Mouse (Mus musculus): ENCODE measurements around the gene Cd59a. TPM values are rescaled to one million over a fixed set of nuclear protein-coding genes. Genes with fewer than 3 reads are reported as not detected.
"Not testable (repeated sequence)": the region's sequence is repeated elsewhere in the genome, so short reads cannot be mapped to it uniquely, and the experiment has no call there.

Cd59a gene
- polyA plus RNA-seq, 1 experiment from 2014 or later = 38.2 TPM

GRCm38 (mm10) chr2:104069704-104070185, 25.9 kb upstream of the Cd59a start, which contains the start of gene Cd59b:
TSS of gene Cd59b (plus strand) at chr2:104069849.
- peak within 1 kb of the TSS; percentile 40 for H3K4me3 ChIP-seq (ENCODE audit: low read length)
- no peaks in the 10 kb centered on the region for H3K27me3 ChIP-seq (ENCODE audit: control insufficient read depth, insufficient read depth, low read length)
- peak within 1 kb of the TSS; percentile 11; the same call in 1 of the 2 replicates for H3K27ac ChIP-seq (ENCODE audit: low read depth, low read length)
- no peaks in the 10 kb centered on the region for H3K9me3 ChIP-seq (ENCODE audit: control insufficient read depth, low read length)
- H3K4me1 ChIP-seq (ENCODE audit: control insufficient read depth, insufficient read depth, low read length) = no peaks in the 10 kb centered on the region
- peak within 1 kb of the TSS; percentile 31; the same call in 1 of the 2 replicates for H3K9ac ChIP-seq (ENCODE audit: low read depth, low read length)
- H3K36me3 ChIP-seq (ENCODE audit: control insufficient read depth, insufficient read depth, low read length) = no peaks in the 10 kb centered on the region
- 5% methylated on average over 13 of the region's 13 CpGs for WGBS
- ATAC-seq (ENCODE audit: low FRiP score, low TSS enrichment) = peak; percentile 93
- H3K4me2 ChIP-seq (replicated peaks; ENCODE audit: low read depth, low read length) = peak within 1 kb of the TSS; percentile 56

DNA sequence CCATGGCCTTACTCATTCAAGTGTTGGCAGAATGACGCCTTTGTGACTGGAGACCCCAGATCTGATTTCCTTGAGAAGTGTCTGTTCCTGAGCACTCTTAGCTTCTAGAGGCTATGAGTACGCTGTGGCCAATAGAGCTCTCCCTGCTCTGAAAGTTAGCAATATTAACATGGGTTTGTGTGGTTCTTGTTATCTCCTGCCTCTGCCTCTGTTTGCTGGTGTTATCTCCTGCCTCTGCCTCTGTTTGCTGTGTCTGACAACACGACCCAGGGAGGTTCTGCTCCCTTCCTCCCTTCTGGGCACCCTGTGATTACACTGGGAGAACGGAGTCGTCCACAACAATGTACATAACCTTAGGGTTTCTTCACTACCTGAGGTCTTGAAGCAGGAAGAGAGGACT, 17.3 kb upstream of the Cd59a start:
- not testable (repeated sequence) for H3K27me3 ChIP-seq (ENCODE audit: control insufficient read depth, insufficient read depth, low read length); H3K4me2 ChIP-seq (replicated peaks; ENCODE audit: low read depth, low read length); H3K9ac ChIP-seq (ENCODE audit: low read depth, low read length); H3K9me3 ChIP-seq (ENCODE audit: control insufficient read depth, low read length); H3K36me3 ChIP-seq (ENCODE audit: control insufficient read depth, insufficient read depth, low read length); H3K4me3 ChIP-seq (ENCODE audit: low read length); H3K27ac ChIP-seq (ENCODE audit: low read depth, low read length); ATAC-seq (ENCODE audit: low FRiP score, low TSS enrichment); H3K4me1 ChIP-seq (ENCODE audit: control insufficient read depth, insufficient read depth, low read length)
- WGBS = 68% methylated on average over 4 of the region's 5 CpGs

DNA sequence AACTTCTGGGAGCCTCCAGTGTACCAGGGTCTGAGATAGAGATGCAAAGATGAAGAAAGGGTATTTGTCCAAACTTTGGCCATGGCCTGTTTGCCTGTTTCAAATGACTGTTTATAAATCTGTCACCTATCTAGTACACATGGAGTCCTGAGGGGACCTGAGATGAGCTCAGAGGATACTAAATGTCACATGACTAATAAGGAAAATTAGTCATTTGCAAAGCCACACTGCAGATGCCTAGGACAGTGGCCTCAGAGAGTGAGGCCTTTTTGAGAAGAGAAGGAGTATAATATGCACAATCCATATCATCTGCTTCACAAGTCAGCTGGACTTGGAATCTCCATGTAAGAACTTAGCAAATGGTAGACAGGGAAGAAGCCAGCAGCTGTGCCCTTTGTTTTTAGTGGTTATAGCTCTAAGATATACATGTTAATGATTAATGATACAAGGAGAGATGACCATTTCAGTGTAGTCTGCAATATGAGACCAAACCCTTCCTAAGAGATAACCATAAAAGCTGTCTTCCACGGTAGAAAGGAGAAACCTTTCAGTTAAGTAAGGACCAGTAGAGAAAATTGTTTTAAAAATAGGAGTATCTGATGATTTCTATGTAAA, 14.1 kb upstream of the Cd59a start:
- H3K4me3 ChIP-seq (ENCODE audit: low read length); H3K9me3 ChIP-seq (ENCODE audit: control insufficient read depth, low read length); H3K9ac ChIP-seq (ENCODE audit: low read depth, low read length); H3K27ac ChIP-seq (ENCODE audit: low read depth, low read length); H3K27me3 ChIP-seq (ENCODE audit: control insufficient read depth, insufficient read depth, low read length); H3K4me2 ChIP-seq (replicated peaks; ENCODE audit: low read depth, low read length); H3K36me3 ChIP-seq (ENCODE audit: control insufficient read depth, insufficient read depth, low read length); ATAC-seq (ENCODE audit: low FRiP score, low TSS enrichment); H3K4me1 ChIP-seq (ENCODE audit: control insufficient read depth, insufficient read depth, low read length): not testable (repeated sequence)
- WGBS = no CpG with 5 or more reads among the region's 1 CpGs

GRCm38 (mm10) chr2:104082474-104082873, 13.1 kb upstream of the Cd59a start:
- Histone ChIP-seq H3K4me1 (ENCODE audit: control insufficient read depth, insufficient read depth, low read length) (no peaks in the 10 kb centered on the region), H3K4me3 (ENCODE audit: low read length) (no peak overlapping the region), H3K27ac (ENCODE audit: low read depth, low read length) (no peak overlapping the region), H3K9me3 (ENCODE audit: control insufficient read depth, low read length) (no peaks in the 10 kb centered on the region), H3K27me3 (ENCODE audit: control insufficient read depth, insufficient read depth, low read length) (no peaks in the 10 kb centered on the region), H3K36me3 (ENCODE audit: control insufficient read depth, insufficient read depth, low read length) (no peaks in the 10 kb centered on the region), H3K4me2 (replicated peaks; ENCODE audit: low read depth, low read length) (no peak overlapping the region), H3K9ac (ENCODE audit: low read depth, low read length) (no peak overlapping the region)
- no peak for ATAC-seq (ENCODE audit: low FRiP score, low TSS enrichment)

DNA sequence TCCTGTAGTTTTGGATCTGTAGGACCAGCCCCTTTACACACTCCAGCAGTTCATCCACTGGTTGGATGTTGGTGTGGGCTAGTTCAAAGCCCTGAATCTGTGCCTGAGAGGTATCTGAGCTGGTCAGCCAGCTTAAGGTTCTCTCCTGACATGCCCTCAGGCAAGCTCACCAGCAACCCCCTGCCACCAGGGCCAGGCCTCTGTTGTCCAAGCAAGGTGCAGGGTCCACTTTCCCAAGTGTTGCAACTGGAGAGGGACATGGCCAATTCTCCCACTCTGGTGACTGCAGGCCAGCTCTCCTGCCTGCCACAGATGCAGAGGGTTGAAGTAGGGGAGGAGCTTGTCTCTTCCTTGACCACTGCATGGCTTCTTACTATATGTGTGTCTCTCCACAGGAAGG, 11.6 kb upstream of the Cd59a start:
- not testable (repeated sequence) for H3K4me3 ChIP-seq (ENCODE audit: low read length); H3K27me3 ChIP-seq (ENCODE audit: control insufficient read depth, insufficient read depth, low read length); H3K36me3 ChIP-seq (ENCODE audit: control insufficient read depth, insufficient read depth, low read length); H3K4me1 ChIP-seq (ENCODE audit: control insufficient read depth, insufficient read depth, low read length); H3K4me2 ChIP-seq (replicated peaks; ENCODE audit: low read depth, low read length); H3K27ac ChIP-seq (ENCODE audit: low read depth, low read length); H3K9me3 ChIP-seq (ENCODE audit: control insufficient read depth, low read length); ATAC-seq (ENCODE audit: low FRiP score, low TSS enrichment); H3K9ac ChIP-seq (ENCODE audit: low read depth, low read length)

DNA sequence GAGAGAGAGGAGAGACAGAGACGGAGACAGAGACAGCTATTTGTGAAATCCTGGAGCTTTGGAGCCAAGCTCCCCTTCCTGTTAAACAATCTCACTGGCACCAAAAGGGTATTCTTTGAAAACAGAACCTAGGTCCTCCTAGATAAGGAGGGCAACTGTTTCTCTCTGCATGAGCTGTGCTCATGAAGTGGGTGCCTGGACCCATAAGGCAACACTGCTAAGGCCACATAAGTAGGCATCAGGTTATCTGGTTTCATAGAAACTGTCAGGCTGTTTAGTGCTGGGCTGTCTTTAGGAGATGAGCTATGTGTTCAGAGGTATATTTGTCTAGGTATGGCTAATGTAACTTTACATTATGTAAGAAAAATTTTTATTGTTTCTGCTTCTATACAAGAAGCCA, 8.0 kb upstream of the Cd59a start:
- not testable (repeated sequence) for H3K9ac ChIP-seq (ENCODE audit: low read depth, low read length); H3K27me3 ChIP-seq (ENCODE audit: control insufficient read depth, insufficient read depth, low read length); H3K27ac ChIP-seq (ENCODE audit: low read depth, low read length); H3K36me3 ChIP-seq (ENCODE audit: control insufficient read depth, insufficient read depth, low read length); ATAC-seq (ENCODE audit: low FRiP score, low TSS enrichment); H3K4me2 ChIP-seq (replicated peaks; ENCODE audit: low read depth, low read length); H3K9me3 ChIP-seq (ENCODE audit: control insufficient read depth, low read length); H3K4me1 ChIP-seq (ENCODE audit: control insufficient read depth, insufficient read depth, low read length); H3K4me3 ChIP-seq (ENCODE audit: low read length)
- 86% methylated on average over 1 of the region's 1 CpGs for WGBS

DNA sequence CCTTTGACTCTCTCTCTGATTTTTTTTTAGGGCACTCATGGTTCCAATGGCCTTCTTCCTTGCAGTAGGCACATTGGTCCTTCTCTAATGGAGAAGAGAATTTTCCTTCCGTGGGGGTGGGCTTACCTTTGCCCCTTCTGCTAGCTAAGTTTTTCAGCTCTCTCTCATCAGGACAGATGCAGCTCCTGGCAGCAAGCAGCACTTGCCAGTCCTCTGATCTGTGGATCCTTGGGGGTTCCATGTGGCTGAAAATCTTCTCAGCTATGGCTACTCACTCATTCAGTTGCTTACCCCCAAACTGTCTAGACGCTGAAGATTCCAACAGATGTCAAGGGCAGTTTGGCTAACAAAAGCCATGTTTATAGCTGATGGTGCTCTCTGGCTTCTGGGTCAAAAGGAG, 2.3 kb upstream of the Cd59a start:
- H3K9ac ChIP-seq (ENCODE audit: low read depth, low read length) = no peak overlapping the region
- H3K4me3 ChIP-seq (ENCODE audit: low read length) = no peak overlapping the region
- H3K27me3 ChIP-seq (ENCODE audit: control insufficient read depth, insufficient read depth, low read length) = no peaks in the 10 kb centered on the region
- no peak for ATAC-seq (ENCODE audit: low FRiP score, low TSS enrichment)
- H3K27ac ChIP-seq (ENCODE audit: low read depth, low read length) = no peak overlapping the region
- H3K4me1 ChIP-seq (ENCODE audit: control insufficient read depth, insufficient read depth, low read length) = peaks cover 5% of the 10 kb centered on the region; the same call in 1 of the 2 replicates
- H3K4me2 ChIP-seq (replicated peaks; ENCODE audit: low read depth, low read length) = no peak overlapping the region
- no peaks in the 10 kb centered on the region for H3K9me3 ChIP-seq (ENCODE audit: control insufficient read depth, low read length)
- no peaks in the 10 kb centered on the region for H3K36me3 ChIP-seq (ENCODE audit: control insufficient read depth, insufficient read depth, low read length)
- 61% methylated on average over 2 of the region's 2 CpGs for WGBS

DNA sequence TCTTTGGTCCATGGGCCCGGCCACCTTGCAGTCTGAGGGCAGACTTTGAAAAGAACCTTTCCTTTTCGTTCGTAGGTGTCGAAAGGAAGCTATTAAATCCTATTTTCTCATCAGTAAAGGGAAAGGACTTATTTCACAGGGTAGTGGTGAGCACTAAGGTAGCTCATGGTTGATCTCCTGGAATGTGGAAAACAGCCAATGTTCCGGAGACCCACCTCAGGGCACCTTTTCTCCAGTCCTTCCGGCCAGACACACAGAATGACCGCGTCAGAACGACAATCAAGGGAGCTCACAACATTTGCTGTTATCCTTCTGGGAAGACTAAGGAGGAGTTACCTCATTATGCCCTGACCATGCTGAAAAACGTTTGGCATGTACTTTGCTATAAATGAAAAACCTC, 655 bp downstream of the Cd59a start:
- peak overlapping the region; percentile 51 for H3K9ac ChIP-seq (ENCODE audit: low read depth, low read length)
- H3K27ac ChIP-seq (ENCODE audit: low read depth, low read length) = peak overlapping the region; percentile 60
- H3K4me2 ChIP-seq (replicated peaks; ENCODE audit: low read depth, low read length) = peak overlapping the region; percentile 73
- H3K27me3 ChIP-seq (ENCODE audit: control insufficient read depth, insufficient read depth, low read length) = no peaks in the 10 kb centered on the region
- no peaks in the 10 kb centered on the region for H3K9me3 ChIP-seq (ENCODE audit: control insufficient read depth, low read length)
- no peaks in the 10 kb centered on the region for H3K36me3 ChIP-seq (ENCODE audit: control insufficient read depth, insufficient read depth, low read length)
- peak; percentile 21; the same call in 1 of the 2 replicates for ATAC-seq (ENCODE audit: low FRiP score, low TSS enrichment)
- H3K4me1 ChIP-seq (ENCODE audit: control insufficient read depth, insufficient read depth, low read length) = peaks cover 5% of the 10 kb centered on the region; the same call in 1 of the 2 replicates
- 30% methylated on average over 10 of the region's 10 CpGs for WGBS
- peak overlapping the region; percentile 49 for H3K4me3 ChIP-seq (ENCODE audit: low read length)

DNA sequence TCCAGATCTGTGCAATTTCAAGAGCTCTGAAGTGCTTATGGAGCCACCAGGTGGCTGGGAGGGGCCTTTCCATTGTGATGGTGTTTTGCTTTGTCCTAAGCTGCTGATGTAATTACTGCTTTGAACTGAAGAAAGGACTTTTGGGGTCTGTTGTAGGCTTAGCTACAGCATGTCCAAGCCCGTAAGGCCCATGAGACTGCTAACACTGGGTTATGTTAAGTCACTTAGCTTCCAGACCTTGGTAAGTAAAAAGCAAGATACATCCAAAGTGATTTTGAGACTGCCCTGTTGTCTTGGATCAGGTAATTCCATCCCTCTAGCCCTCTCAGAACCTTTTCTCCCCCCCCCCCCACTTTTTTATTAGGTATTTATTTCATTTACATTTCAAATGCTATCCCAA, 1.2 kb downstream of the Cd59a start:
- not testable (repeated sequence) for H3K36me3 ChIP-seq (ENCODE audit: control insufficient read depth, insufficient read depth, low read length); H3K4me1 ChIP-seq (ENCODE audit: control insufficient read depth, insufficient read depth, low read length); ATAC-seq (ENCODE audit: low FRiP score, low TSS enrichment); H3K9me3 ChIP-seq (ENCODE audit: control insufficient read depth, low read length); H3K27me3 ChIP-seq (ENCODE audit: control insufficient read depth, insufficient read depth, low read length); H3K4me3 ChIP-seq (ENCODE audit: low read length); H3K27ac ChIP-seq (ENCODE audit: low read depth, low read length); H3K9ac ChIP-seq (ENCODE audit: low read depth, low read length)
- WGBS = 68% methylated on average over 1 of the region's 1 CpGs
- H3K4me2 ChIP-seq (replicated peaks; ENCODE audit: low read depth, low read length) = peak overlapping the region; percentile 73
